9 mouse cellular contexts compared by ENCODE assay signal in genomic region chrX:7733571-7734156, GRCm38 (mm10). TPM values are rescaled to one million over a fixed set of nuclear protein-coding genes. Genes with fewer than 3 reads are reported as not detected.
A peak's percentile ranks its signal among the peaks of the same experiment; 100 is the strongest.
DNase-seq lines count a peak whose midpoint lies in the region; ATAC-seq lines count a peak whose summit lies in the region.
"Had no signal": no experiment of that assay in that cellular context is flagged by ENCODE, and none has a peak within 500 bp of the region (broad histone marks: within the 10 kb centered on the region; RNA-seq: fewer than 3 reads in every experiment).

No protein-coding gene starts in this region.

- DNase-seq in cerebellum, adult 18-20 months, result peak; percentile 69 to 71
- no peak for DNase-seq in cerebellum, adult 11 months
- DNase-seq in adrenal gland, postnatal 10 days, result peak; percentile 81
- peak; percentile 21 for DNase-seq in heart, postnatal 25 days (ENCODE audit: low spot score)
- peak; percentile 39 for DNase-seq in left cerebral cortex, adult 11 months (ENCODE audit: low spot score)
- peak; percentile 71 to 72 for DNase-seq in spleen, postnatal 36 days (ENCODE audit: low spot score in 2 of 2)

- peak; percentile 94 for ATAC-seq in erythroblast, adult 5-6 weeks (replicated peaks; ENCODE audit: low FRiP score, poor library complexity, severe bottlenecking)
- peak; percentile 100 for ATAC-seq in megakaryocyte, adult 5-6 weeks (ENCODE audit: poor library complexity, severe bottlenecking)

- intact Hi-C loops in heart, postnatal 25 days (cut with DNase I), result loop anchor here (2.0 kb wide), 1 partner anchor 21 kb away; no protein-coding TSS in a partner anchor

RNA-seq across cellular contexts. Expression of gene Praf2, which starts 5.4 kb away (rescaled TPM):
- 10 to 100 TPM; 12.3 to 13.9 TPM for total RNA-seq in adrenal gland, postnatal 10 days (2021)
- 4.8 and 10.0 TPM in 2 replicates for total RNA-seq in erythroblast, adult 5-6 weeks (2015; ENCODE audit: low replicate concordance)
- 1.5 and 2.8 TPM in 2 replicates for total RNA-seq in erythroblast, adult 5-6 weeks (2017; ENCODE audit: low replicate concordance)
- 1 to 10 TPM; 6.5 to 6.9 TPM for total RNA-seq in heart, postnatal 25 days (2021)
- total RNA-seq in megakaryocyte, adult 5-6 weeks (2015), result 7.8 and 20.6 TPM in 2 replicates
- total RNA-seq in megakaryocyte, adult 5-6 weeks (2017), result 5.4 and 5.8 TPM in 2 replicates

RNA-seq across cellular contexts. Expression of gene Gm45208, which starts 11.6 kb away (rescaled TPM):
- not detected for total RNA-seq in adrenal gland, postnatal 10 days (2021)
- total RNA-seq in erythroblast, adult 5-6 weeks (2015; ENCODE audit: low replicate concordance), result not detected in 2 replicates
- not detected in 2 replicates for total RNA-seq in erythroblast, adult 5-6 weeks (2017; ENCODE audit: low replicate concordance)
- total RNA-seq in heart, postnatal 25 days (2021), result under 1 TPM in 1 of 2 experiments, not detected in 1; 0.42 TPM
- not detected in 2 replicates for total RNA-seq in megakaryocyte, adult 5-6 weeks (2015)
- not detected in 2 replicates for total RNA-seq in megakaryocyte, adult 5-6 weeks (2017)
- total RNA-seq: layer of hippocampus, adult 8-10 months had no signal

RNA-seq across cellular contexts. Expression of gene Ccdc120, which starts 17.0 kb away (rescaled TPM):
- total RNA-seq in adrenal gland, postnatal 10 days (2021), result 1 to 10 TPM; 5.2 to 6.9 TPM
- total RNA-seq in erythroblast, adult 5-6 weeks (2015; ENCODE audit: low replicate concordance), result not detected in 2 replicates
- 1.8 TPM in 1 of 2 replicates, not detected in the other for total RNA-seq in erythroblast, adult 5-6 weeks (2017; ENCODE audit: low replicate concordance)
- total RNA-seq in heart, postnatal 25 days (2021), result 1 to 10 TPM in 1 of 2 experiments, under 1 TPM in 1; 0.91 to 2.0 TPM
- total RNA-seq in megakaryocyte, adult 5-6 weeks (2015), result not detected in 2 replicates
- total RNA-seq in megakaryocyte, adult 5-6 weeks (2017), result not detected in 2 replicates

RNA-seq across cellular contexts. Expression of gene Wdr45, which starts 19.5 kb away (rescaled TPM):
- total RNA-seq in adrenal gland, postnatal 10 days (2021), result 10 to 100 TPM; 57.2 to 57.5 TPM
- 139 and 161 TPM in 2 replicates for total RNA-seq in erythroblast, adult 5-6 weeks (2015; ENCODE audit: low replicate concordance)
- total RNA-seq in erythroblast, adult 5-6 weeks (2017; ENCODE audit: low replicate concordance), result 102 and 111 TPM in 2 replicates
- 10 to 100 TPM; 34.4 to 44.8 TPM for total RNA-seq in heart, postnatal 25 days (2021)
- 25.6 and 38.7 TPM in 2 replicates for total RNA-seq in megakaryocyte, adult 5-6 weeks (2015)
- 13.4 and 18.9 TPM in 2 replicates for total RNA-seq in megakaryocyte, adult 5-6 weeks (2017)

RNA-seq across cellular contexts. Expression of gene Tfe3, which starts 28.7 kb away (rescaled TPM):
- total RNA-seq in adrenal gland, postnatal 10 days (2021), result 10 to 100 TPM; 35.7 to 39.3 TPM
- total RNA-seq in erythroblast, adult 5-6 weeks (2015; ENCODE audit: low replicate concordance), result 16.1 and 20.2 TPM in 2 replicates
- 7.1 and 18.2 TPM in 2 replicates for total RNA-seq in erythroblast, adult 5-6 weeks (2017; ENCODE audit: low replicate concordance)
- total RNA-seq in heart, postnatal 25 days (2021), result 10 to 100 TPM; 15.0 to 16.8 TPM
- total RNA-seq in megakaryocyte, adult 5-6 weeks (2015), result 45.9 and 54.6 TPM in 2 replicates
- 22.3 and 39.4 TPM in 2 replicates for total RNA-seq in megakaryocyte, adult 5-6 weeks (2017)
